Mouse (Mus musculus): ENCODE data around the gene Zc2hc1b.

The Zc2hc1b gene

GRCm38 (mm10) chr10:13115030-13115429 is 62.8 kb downstream of the Zc2hc1b start:
- no peak for DNase-seq (ENCODE audit: inconsistent ontology term)

DNA sequence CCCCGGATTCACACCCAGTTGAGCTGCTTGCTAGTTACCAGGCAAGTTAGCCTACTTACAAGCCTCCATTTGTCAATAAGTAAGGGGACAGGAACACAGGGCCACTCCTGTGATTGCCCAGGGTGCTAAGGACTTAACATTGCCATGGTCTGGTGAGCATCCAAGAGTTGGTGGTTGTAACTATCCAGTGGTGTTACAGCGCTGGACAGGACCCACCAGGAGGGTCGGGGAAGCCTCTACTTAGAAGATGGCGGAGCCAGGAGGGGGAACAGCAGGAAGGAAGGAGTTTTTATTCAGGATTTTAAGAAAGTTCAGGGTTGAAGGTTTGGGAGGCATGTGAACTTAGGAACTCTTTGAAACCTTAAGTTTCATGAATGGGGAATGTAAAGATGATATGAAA is 64.2 kb downstream of the Zc2hc1b start:
- DNase-seq (ENCODE audit: inconsistent ontology term) = no peak

- DNase-seq (ENCODE audit: inconsistent ontology term) = no peak
Measured at GRCm38 (mm10) chr10:13112849-13113248, 65.0 kb downstream of the Zc2hc1b start.

GRCm38 (mm10) chr10:13109781-13110180 is 68.0 kb downstream of the Zc2hc1b start:
- no peak for DNase-seq (ENCODE audit: inconsistent ontology term)

DNA sequence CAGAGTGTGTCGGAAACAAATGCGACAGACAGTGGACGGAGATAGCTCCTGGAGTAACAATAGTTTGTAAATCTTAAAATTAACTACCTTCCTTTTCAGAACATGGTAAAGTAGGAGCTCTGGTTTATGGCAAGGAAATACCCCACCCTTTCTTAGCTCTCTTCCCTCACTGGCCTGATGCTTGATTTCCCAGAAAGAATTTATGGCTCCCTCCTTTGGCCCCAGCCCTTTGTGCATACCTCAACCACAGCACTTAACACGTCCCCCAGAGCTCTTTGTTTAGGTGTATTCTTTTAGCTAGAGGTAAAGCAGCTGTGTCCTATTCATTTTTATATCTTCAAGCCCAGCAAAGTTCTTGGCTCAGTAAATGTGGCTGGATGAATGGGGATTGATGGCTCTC is 69.0 kb downstream of the Zc2hc1b start:
- no peak for DNase-seq (ENCODE audit: inconsistent ontology term)

DNA sequence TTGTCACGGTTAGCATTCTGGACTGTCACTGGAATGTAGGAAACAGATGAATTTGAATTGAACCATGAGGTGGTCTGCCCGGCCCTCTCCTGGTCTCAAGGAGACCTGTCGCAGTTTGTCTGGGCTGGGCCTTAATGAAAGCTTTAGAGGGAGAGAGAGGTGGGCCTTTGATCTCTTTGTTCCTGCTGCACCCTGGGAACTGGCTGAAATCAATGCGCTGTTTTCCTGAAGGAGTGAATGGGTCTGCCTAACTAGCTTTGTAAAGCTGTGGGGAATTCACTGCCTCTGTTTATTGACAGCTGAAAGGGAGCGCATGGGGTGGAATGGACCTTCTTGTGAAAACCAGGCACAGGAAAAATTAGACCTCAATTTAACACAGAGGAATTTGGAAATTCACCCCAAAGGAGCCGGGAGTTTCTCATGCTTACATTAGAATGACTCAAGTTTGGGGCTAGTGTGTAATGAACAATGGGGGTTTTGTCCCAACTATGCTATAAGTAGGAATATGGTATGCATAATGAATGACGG is 69.7 kb downstream of the Zc2hc1b start:
- DNase-seq (ENCODE audit: inconsistent ontology term) = no peak

DNA sequence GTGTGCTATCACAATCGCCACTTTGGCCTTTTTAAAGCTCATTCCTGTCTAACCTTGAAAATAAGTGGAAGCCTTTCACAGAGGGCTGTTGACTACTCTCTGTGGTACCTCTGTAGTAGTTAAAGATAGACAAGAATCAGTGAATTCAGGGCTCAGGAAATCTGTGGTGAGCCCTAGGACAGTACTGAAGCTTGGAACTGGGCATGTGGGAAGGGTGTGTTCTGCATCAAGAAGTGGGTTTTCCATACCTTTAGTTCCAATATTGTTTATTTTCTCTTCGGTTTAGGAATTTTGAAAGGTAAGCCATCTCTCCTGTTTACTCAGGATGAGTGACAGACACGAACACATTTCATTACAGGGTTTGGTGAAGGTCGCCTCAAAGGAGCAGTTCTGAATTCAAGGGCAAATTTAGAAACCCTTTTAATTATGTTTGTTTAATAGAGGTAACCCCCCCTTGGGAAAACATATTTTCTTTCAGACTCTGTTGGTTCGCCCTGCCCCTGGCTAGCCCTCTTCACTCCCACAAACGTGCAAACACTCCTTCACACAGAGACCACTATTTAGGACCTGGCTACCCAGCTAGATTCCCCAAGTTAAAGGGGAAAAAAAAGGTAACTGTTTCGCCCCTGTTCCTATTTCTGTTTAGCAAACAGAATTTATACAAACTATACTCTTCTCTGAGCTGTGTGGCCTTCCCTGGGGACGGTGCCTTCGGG is 70.8 kb downstream of the Zc2hc1b start:
- DNase-seq (ENCODE audit: inconsistent ontology term) = no peak

DNA sequence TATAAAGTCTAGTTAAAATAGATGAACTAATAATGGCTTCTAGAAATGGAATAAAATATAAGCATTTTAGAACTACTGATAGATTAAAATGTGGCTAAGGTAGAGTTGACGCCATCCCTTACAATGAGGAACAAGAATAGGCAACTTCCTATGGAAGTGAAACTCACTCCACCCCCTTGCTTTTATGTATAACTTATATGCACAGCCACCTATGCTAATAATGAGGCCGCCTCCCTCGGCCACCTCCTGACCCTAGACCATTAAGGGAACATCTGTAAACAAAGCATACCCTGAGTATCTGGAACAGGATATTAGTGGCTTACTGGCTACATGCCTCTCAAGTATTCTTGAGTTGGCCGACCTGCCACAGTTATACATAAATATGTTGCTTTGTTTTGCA is 74.0 kb downstream of the Zc2hc1b start:
- no peak for DNase-seq (ENCODE audit: inconsistent ontology term)

GRCm38 (mm10) chr10:13102360-13102759 is 75.5 kb downstream of the Zc2hc1b start:
- DNase-seq (ENCODE audit: inconsistent ontology term) = no peak

- no peak for DNase-seq (ENCODE audit: inconsistent ontology term)
Measured at GRCm38 (mm10) chr10:13100061-13100648, 77.7 kb downstream of the Zc2hc1b start.
